Mouse (Mus musculus): Measurements from ENCODE around the gene Pdia2. TPM values are rescaled to one million over a fixed set of nuclear protein-coding genes. Genes with fewer than 3 reads are reported as not detected.
A peak's percentile ranks its signal among the peaks of the same experiment; 100 is the strongest.

Pdia2 gene
- polyA plus RNA-seq, 1 experiment from 2014 or later, result 0.55 TPM

GRCm38 (mm10) chr17:26229776-26230175, 30.9 kb upstream of the Pdia2 start:
- H3K9ac ChIP-seq, result no peak overlapping the region
- H3K4me2 ChIP-seq, result no peak overlapping the region
- peaks cover 13% of the 10 kb centered on the region; the same call in 1 of the 2 replicates for H3K4me1 ChIP-seq
- 96% methylated on average over 5 of the region's 5 CpGs for WGBS
- no peaks in the 10 kb centered on the region for H3K27me3 ChIP-seq
- no peak overlapping the region for H3K27ac ChIP-seq
- no peak overlapping the region for H3K4me3 ChIP-seq (replicated peaks)
- no peaks in the 10 kb centered on the region for H3K9me3 ChIP-seq (replicated peaks)
- ATAC-seq (replicated peaks; ENCODE audit: low FRiP score), result no peak
- H3K36me3 ChIP-seq, result no peaks in the 10 kb centered on the region

- H3K4me1 ChIP-seq, result peaks cover 14% of the 10 kb centered on the region; the same call in 1 of the 2 replicates
- no peaks in the 10 kb centered on the region for H3K9me3 ChIP-seq (replicated peaks)
- no peak overlapping the region for H3K4me2 ChIP-seq
- whole genome bisulfite sequencing, result 59% methylated on average over 12 of the region's 12 CpGs
- H3K36me3 ChIP-seq, result 0 out of 2 replicates have a peak, but pooled peaks cover 2% of the 10 kb centered on the region
- H3K27ac ChIP-seq, result peak overlapping the region; percentile 66
- ATAC-seq (replicated peaks; ENCODE audit: low FRiP score), result 0 out of 2 replicates have a peak, but pooled peaks have one; percentile 33
- H3K9ac ChIP-seq, result no peak overlapping the region
- no peak overlapping the region for H3K4me3 ChIP-seq (replicated peaks)
- no peaks in the 10 kb centered on the region for H3K27me3 ChIP-seq
Measured at GRCm38 (mm10) chr17:26225150-26225549, 26.3 kb upstream of the Pdia2 start.

- H3K9me3 ChIP-seq (replicated peaks), result no peaks in the 10 kb centered on the region
- H3K9ac ChIP-seq, result no peak overlapping the region
- 77% methylated on average over 2 of the region's 2 CpGs for WGBS
- peaks cover 14% of the 10 kb centered on the region; the same call in 1 of the 2 replicates for H3K4me1 ChIP-seq
- peaks cover 13% of the 10 kb centered on the region for H3K36me3 ChIP-seq
- no peak overlapping the region for H3K4me2 ChIP-seq
- no peak overlapping the region for H3K4me3 ChIP-seq (replicated peaks)
- H3K27ac ChIP-seq, result no peak overlapping the region; the same call in 1 of the 2 replicates
- no peaks in the 10 kb centered on the region for H3K27me3 ChIP-seq
- no peak for ATAC-seq (replicated peaks; ENCODE audit: low FRiP score)
Measured at GRCm38 (mm10) chr17:26221508-26221907, 22.6 kb upstream of the Pdia2 start.

DNA sequence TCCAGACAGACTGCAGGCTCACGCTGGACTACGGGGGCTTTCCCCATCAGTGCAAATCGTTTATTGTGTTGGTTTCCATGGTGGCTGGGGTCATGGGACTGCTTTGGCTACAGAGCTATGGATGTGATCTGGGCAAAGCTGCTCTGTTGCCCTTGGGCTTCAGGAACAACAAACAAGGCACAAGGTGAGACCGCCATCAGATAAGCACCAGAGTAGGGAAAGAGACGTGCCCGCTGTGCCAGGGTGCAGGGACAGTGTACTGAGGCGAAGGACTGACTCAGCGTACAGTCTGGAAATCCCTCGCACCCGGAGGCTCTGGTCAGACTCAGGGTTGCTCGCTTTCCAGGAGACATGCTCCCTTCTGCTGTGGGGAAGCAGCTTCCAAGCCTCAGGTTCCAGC, 13.8 kb upstream of the Pdia2 start:
- no peak overlapping the region for H3K4me3 ChIP-seq (replicated peaks)
- no peaks in the 10 kb centered on the region for H3K9me3 ChIP-seq (replicated peaks)
- H3K27ac ChIP-seq, result no peak overlapping the region
- H3K9ac ChIP-seq, result no peak overlapping the region
- peaks cover 23% of the 10 kb centered on the region; the same call in 1 of the 2 replicates for H3K36me3 ChIP-seq
- no peaks in the 10 kb centered on the region for H3K4me1 ChIP-seq
- 86% methylated on average over 11 of the region's 11 CpGs for WGBS
- ATAC-seq (replicated peaks; ENCODE audit: low FRiP score), result no peak
- H3K4me2 ChIP-seq, result no peak overlapping the region
- no peaks in the 10 kb centered on the region for H3K27me3 ChIP-seq

DNA sequence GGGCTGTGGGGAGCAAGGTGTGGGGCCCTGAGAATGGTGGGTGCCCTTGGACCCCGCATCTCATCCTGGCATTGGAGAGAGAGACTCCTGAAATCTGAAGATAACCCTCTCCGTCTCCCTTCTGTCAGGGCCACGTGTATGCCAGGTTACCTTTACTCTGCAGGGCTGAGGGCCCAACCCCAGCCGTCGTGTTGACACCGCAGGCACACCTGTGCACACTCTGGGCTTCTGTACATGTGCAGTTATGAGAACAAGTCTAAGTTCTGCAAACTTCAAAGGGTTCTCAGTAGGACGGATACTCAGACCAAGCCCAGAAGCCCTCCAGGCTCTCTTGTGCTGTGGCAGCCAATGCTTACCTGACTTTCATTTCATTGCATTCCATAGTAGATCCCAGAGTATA, 13.4 kb upstream of the Pdia2 start:
- ATAC-seq (replicated peaks; ENCODE audit: low FRiP score), result no peak
- Histone ChIP-seq H3K4me3 (replicated peaks) (no peak overlapping the region), H3K9ac (no peak overlapping the region), H3K27me3 (no peaks in the 10 kb centered on the region), H3K36me3 (peaks cover 23% of the 10 kb centered on the region; the same call in 1 of the 2 replicates), H3K27ac (no peak overlapping the region), H3K4me2 (no peak overlapping the region), H3K4me1 (no peaks in the 10 kb centered on the region), H3K9me3 (replicated peaks) (no peaks in the 10 kb centered on the region)
- WGBS, result 88% methylated on average over 7 of the region's 7 CpGs

DNA sequence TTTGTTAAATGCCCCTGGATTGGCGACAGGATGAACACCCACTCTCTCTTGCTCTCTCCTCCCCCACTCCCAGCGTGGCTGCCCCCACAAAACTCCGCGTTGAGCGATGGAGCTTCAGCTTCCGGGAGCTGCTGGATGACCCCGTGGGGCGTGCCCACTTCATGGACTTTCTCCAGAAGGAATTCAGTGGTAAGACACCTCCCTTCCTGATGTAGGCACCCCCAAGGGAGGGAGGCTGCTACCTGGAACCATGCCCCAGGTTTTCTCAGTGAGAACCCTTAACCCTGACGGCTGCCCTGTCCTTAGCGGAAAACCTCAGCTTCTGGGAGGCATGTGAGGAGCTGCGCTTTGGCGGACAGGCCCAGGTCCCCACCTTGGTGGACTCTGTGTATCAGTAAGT, 8.8 kb upstream of the Pdia2 start, which contains the start of gene Arhgdig:
TSS of gene Arhgdig (minus strand) at position 101 of the 400 bp plus-strand sequence.
- Histone ChIP-seq H3K27ac (no peak within 1 kb of the TSS), H3K36me3 (no peaks in the 10 kb centered on the region), H3K4me1 (peaks cover 26% of the 10 kb centered on the region), H3K9me3 (replicated peaks) (no peaks in the 10 kb centered on the region), H3K27me3 (peaks cover 26% of the 10 kb centered on the region), H3K4me3 (replicated peaks) (no peak within 1 kb of the TSS), H3K4me2 (no peak within 1 kb of the TSS), H3K9ac (no peak within 1 kb of the TSS)
- WGBS, result 84% methylated on average over 12 of the region's 12 CpGs
- ATAC-seq (replicated peaks; ENCODE audit: low FRiP score), result no peak

- no peak for ATAC-seq (replicated peaks; ENCODE audit: low FRiP score)
- peaks cover 39% of the 10 kb centered on the region for H3K27me3 ChIP-seq
- H3K36me3 ChIP-seq, result no peaks in the 10 kb centered on the region
- H3K9me3 ChIP-seq (replicated peaks), result no peaks in the 10 kb centered on the region
- H3K9ac ChIP-seq, result no peak overlapping the region
- H3K4me3 ChIP-seq (replicated peaks), result no peak overlapping the region
- no peak overlapping the region for H3K27ac ChIP-seq
- no peak overlapping the region for H3K4me2 ChIP-seq
- peaks cover 38% of the 10 kb centered on the region for H3K4me1 ChIP-seq
- WGBS, result 70% methylated on average over 1 of the region's 1 CpGs
Measured at GRCm38 (mm10) chr17:26206392-26206791, 7.5 kb upstream of the Pdia2 start.

- Histone ChIP-seq H3K27me3 (peaks cover 55% of the 10 kb centered on the region), H3K4me1 (peaks cover 51% of the 10 kb centered on the region)
Measured at GRCm38 (mm10) chr17:26204766-26205165, 5.9 kb upstream of the Pdia2 start.

DNA sequence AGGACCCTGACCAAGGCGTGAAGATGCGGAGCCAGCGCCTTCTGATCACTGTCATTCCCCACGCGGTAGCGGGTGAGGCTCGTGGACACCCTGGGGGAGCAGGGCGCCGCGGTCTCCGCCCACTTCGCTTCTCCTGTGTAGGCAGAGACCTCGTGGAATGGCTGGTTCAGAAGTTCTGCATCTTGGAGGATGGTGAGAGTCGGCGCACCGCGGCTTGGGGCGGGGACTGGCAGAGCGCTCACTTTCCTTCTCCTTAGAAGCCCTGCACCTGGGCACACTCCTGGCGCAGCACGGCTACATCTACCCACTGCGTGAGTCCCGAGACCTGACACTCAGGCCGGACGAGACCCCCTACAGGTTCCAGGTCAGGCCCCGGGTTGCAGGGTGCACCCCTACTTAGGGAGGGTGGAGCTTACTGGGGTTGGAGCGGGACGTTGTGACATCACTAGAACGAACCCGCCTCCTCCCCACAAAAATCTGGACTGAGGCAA, 4.5 kb upstream of the Pdia2 start:
- H3K27me3 ChIP-seq, result peaks cover 61% of the 10 kb centered on the region
- H3K4me1 ChIP-seq, result peaks cover 51% of the 10 kb centered on the region
- peak overlapping the region; percentile 24 for H3K9ac ChIP-seq
- H3K9me3 ChIP-seq (replicated peaks), result no peaks in the 10 kb centered on the region
- 1% methylated on average over 30 of the region's 30 CpGs for WGBS
- peak overlapping the region; percentile 52 for H3K4me3 ChIP-seq (replicated peaks)
- peaks cover under 1% of the 10 kb centered on the region; the same call in 1 of the 2 replicates for H3K36me3 ChIP-seq
- ATAC-seq (replicated peaks; ENCODE audit: low FRiP score), result no peak
- H3K27ac ChIP-seq, result no peak overlapping the region
- peak overlapping the region; percentile 95 for H3K4me2 ChIP-seq

More at GRCm38 (mm10) chr17:26204766-26205165, 5.9 kb upstream of the Pdia2 start:
- H3K27ac ChIP-seq, result no peak overlapping the region
- WGBS, result 23% methylated on average over 11 of the region's 11 CpGs
- H3K9ac ChIP-seq, result no peak overlapping the region
- no peak overlapping the region for H3K4me2 ChIP-seq
- no peaks in the 10 kb centered on the region for H3K9me3 ChIP-seq (replicated peaks)
- ATAC-seq (replicated peaks; ENCODE audit: low FRiP score), result no peak
- H3K36me3 ChIP-seq, result no peaks in the 10 kb centered on the region
- no peak overlapping the region for H3K4me3 ChIP-seq (replicated peaks)

- peaks cover 51% of the 10 kb centered on the region for H3K4me1 ChIP-seq
- H3K9me3 ChIP-seq (replicated peaks), result no peaks in the 10 kb centered on the region
- peak within 1 kb of the TSS; percentile 95 for H3K4me2 ChIP-seq
- H3K36me3 ChIP-seq, result peaks cover 6% of the 10 kb centered on the region
- peak within 1 kb of the TSS; percentile 61 for H3K4me3 ChIP-seq (replicated peaks)
- peak within 1 kb of the TSS; percentile 24 for H3K9ac ChIP-seq
- H3K27me3 ChIP-seq, result peaks cover 61% of the 10 kb centered on the region
- ATAC-seq (replicated peaks; ENCODE audit: low FRiP score), result no peak
- no peak within 1 kb of the TSS for H3K27ac ChIP-seq
- 1% methylated on average over 22 of the region's 22 CpGs for whole genome bisulfite sequencing
Measured at GRCm38 (mm10) chr17:26202737-26203136, 3.9 kb upstream of the Pdia2 start, which contains the start of gene Rgs11. Rgs11 (plus strand) TSS chr17:26202951.

GRCm38 (mm10) chr17:26201998-26202397, 3.1 kb upstream of the Pdia2 start:
- Histone ChIP-seq H3K4me1 (peaks cover 51% of the 10 kb centered on the region), H3K9ac (no peak overlapping the region), H3K4me2 (peak overlapping the region; percentile 89; the same call in 1 of the 2 replicates), H3K27ac (no peak overlapping the region), H3K9me3 (replicated peaks) (no peaks in the 10 kb centered on the region), H3K27me3 (peaks cover 61% of the 10 kb centered on the region), H3K4me3 (replicated peaks) (peak overlapping the region; percentile 61; the same call in 1 of the 2 replicates), H3K36me3 (peaks cover 14% of the 10 kb centered on the region)
- no peak for ATAC-seq (replicated peaks; ENCODE audit: low FRiP score)

DNA sequence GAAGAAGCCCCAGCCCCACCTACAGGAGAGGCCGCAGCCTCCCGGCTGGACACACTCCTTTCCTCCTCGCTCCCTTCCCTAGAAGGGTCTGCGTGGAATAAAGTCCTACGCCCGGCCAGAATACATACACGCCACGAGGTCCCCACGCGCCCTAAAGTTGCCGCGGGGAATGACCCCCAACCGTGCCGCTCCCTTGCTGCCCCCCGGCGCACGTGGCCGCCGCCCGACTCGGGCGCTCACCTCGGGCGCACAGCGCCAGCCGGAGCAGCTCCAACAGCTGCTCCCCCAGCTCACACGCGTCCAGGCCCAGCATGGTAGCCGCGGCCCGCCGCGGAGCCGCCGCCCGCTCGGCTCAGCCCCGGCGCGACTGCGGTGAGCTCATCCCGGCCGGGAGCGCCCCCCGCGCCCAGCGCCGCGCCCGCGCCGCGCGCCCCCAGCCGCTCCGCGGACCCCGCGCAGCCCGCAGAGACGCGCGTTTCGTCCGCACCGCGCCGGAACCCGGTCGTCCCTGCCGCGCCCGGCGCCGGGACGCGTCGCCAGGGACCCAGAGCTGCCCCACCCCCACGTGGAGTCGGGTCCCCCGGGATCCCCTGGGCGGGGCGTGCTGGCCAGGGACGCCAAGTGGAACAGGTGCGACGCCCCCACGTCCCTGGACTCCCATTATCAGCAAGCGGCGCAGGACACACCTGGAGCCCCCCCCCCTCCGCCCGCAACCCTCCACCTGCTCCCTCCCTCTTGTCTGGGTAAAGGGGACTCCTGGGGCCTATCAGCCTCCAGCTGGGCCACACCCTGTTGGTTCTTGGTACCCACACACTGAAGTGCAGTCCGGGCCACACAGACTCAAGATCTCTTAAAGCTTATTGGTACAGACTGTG, 2.2 kb upstream of the Pdia2 start:
- under 1% methylated on average over 91 of the region's 92 CpGs for WGBS
- no peak overlapping the region for H3K27ac ChIP-seq
- H3K9ac ChIP-seq, result peak overlapping the region; percentile 61
- peaks cover 23% of the 10 kb centered on the region for H3K36me3 ChIP-seq
- H3K4me3 ChIP-seq (replicated peaks), result peak overlapping the region; percentile 61
- peaks cover 60% of the 10 kb centered on the region for H3K27me3 ChIP-seq
- H3K9me3 ChIP-seq (replicated peaks), result no peaks in the 10 kb centered on the region
- peaks cover 51% of the 10 kb centered on the region for H3K4me1 ChIP-seq
- peak overlapping the region; percentile 89 for H3K4me2 ChIP-seq
- ATAC-seq (replicated peaks; ENCODE audit: low FRiP score), result peak; percentile 49; the same call in 1 of the 2 replicates
